Mouse (Mus musculus) forebrain, embryonic 14.5 days (tissue): Measurements from ENCODE around the gene Mplkip. TPM values are rescaled to one million over a fixed set of nuclear protein-coding genes. Genes with fewer than 3 reads are reported as not detected.

ENCODE experiments used
- ATAC-seq: fragments of 200-750 bp; cut with Nextera tagmentation; 2 replicates; pipeline ENCODE4 v1.8.0; 2017; ENCODE audit warnings: mild to moderate bottlenecking, moderate library complexity
- DNase-seq: peaks from one replicate; pipeline ENCODE4 v3.0.0-alpha.2; 2015; ENCODE audit warnings: low spot score
- H3K27ac ChIP-seq: fragments of 300-500 bp; sonication (generic); 2 replicates; pipeline ENCODE4 v1.5.1; 2014; ENCODE audit warnings: low read depth, mild to moderate bottlenecking, control low read depth, low read length, moderate library complexity
- H3K27me3 ChIP-seq: fragments of 300-500 bp; sonication (generic); replicated peaks from 2 replicates; pipeline ENCODE4 v1.6.1; 2014; ENCODE audit warnings: low read length, control low read depth, mixed read lengths; ENCODE audit not compliant: control insufficient read depth, insufficient read depth
- H3K36me3 ChIP-seq: fragments of 300-500 bp; sonication (generic); 2 replicates; pipeline ENCODE4 v1.6.1; 2014; ENCODE audit warnings: low read length, control low read depth; ENCODE audit not compliant: control insufficient read depth, insufficient read depth
- H3K4me1 ChIP-seq: fragments of 300-500 bp; sonication (generic); 2 replicates; pipeline ENCODE4 v1.6.1; 2014; ENCODE audit warnings: antibody characterized with exemption, low read length, control low read depth; ENCODE audit not compliant: control insufficient read depth, insufficient read depth
- H3K4me2 ChIP-seq: fragments of 300-500 bp; sonication (generic); 2 replicates; pipeline ENCODE4 v1.6.1; 2014; ENCODE audit warnings: mild to moderate bottlenecking, control low read depth, low read length
- H3K4me3 ChIP-seq: fragments of 300-500 bp; sonication (generic); 2 replicates; pipeline ENCODE4 v1.5.1; 2014; ENCODE audit warnings: low read depth, low read length, control low read depth
- H3K9ac ChIP-seq: fragments of 300-500 bp; sonication (generic); 2 replicates; pipeline ENCODE4 v1.6.1; 2014; ENCODE audit warnings: mild to moderate bottlenecking, low read length, control low read depth, moderate library complexity
- H3K9me3 ChIP-seq: fragments of 300-500 bp; sonication (generic); replicated peaks from 2 replicates; pipeline ENCODE4 v1.6.1; 2016; ENCODE audit warnings: low read length, control low read depth, mixed read lengths; ENCODE audit not compliant: control insufficient read depth
- WGBS: fragments of 180-500 bp; shearing (Covaris S2); extraction: QIAGEN DNeasy Blood & Tissue Kit; methylation state at CpG from one replicate; pipeline ENCODE4 v1.1.7; 2014; 5-methylcytosine and 5-hydroxymethylcytosine counted together
- polyA plus RNA-seq: library from polyadenylated mRNA; unstranded; fragments of >200 nt; fragmentation: Nextera tagmentation; extraction: Ambion mirVana; gene quantifications from 2 replicates; pipeline ENCODE4 v1.2.1, GENCODE M21; 2014

The Mplkip gene
- 48.3 and 60.0 TPM in 2 replicates for polyA plus RNA-seq

- H3K4me1 ChIP-seq = peaks cover 4% of the 10 kb centered on the region
- DNase-seq = peak; percentile 100
- peak; percentile 99 for ATAC-seq
- peak within 1 kb of the TSS; percentile 84 for H3K27ac ChIP-seq
- H3K27me3 ChIP-seq = no peaks in the 10 kb centered on the region
- H3K9ac ChIP-seq = peak within 1 kb of the TSS; percentile 87
- H3K36me3 ChIP-seq = no peaks in the 10 kb centered on the region
- H3K4me2 ChIP-seq = peak within 1 kb of the TSS; percentile 73
- peak within 1 kb of the TSS; percentile 75 for H3K4me3 ChIP-seq
- H3K9me3 ChIP-seq = no peaks in the 10 kb centered on the region
- whole genome bisulfite sequencing = 2% methylated on average over 65 of the region's 66 CpGs
Observed at GRCm38 (mm10) chr13:17694911-17695699, at the start of gene Mplkip, which contains the start of gene Sugct. TSS of gene Mplkip (plus strand) at chr13:17695192. TSS of gene Sugct (minus strand) at chr13:17695553.

GRCm38 (mm10) chr13:17667380-17667779, 27.6 kb upstream of the Mplkip start:
- DNase-seq (no peak), ATAC-seq (no peak)
- no peaks in the 10 kb centered on the region for H3K4me1 ChIP-seq
- no peaks in the 10 kb centered on the region for H3K27me3 ChIP-seq
- H3K4me3 ChIP-seq = no peak overlapping the region
- no peaks in the 10 kb centered on the region for H3K9me3 ChIP-seq
- no peak overlapping the region for H3K9ac ChIP-seq
- no peak overlapping the region for H3K4me2 ChIP-seq
- no peaks in the 10 kb centered on the region for H3K36me3 ChIP-seq
- no peak overlapping the region for H3K27ac ChIP-seq
- 88% methylated on average over 1 of the region's 1 CpGs for WGBS

- H3K4me3 ChIP-seq = no peak overlapping the region
- H3K4me2 ChIP-seq = no peak overlapping the region
- no peak overlapping the region for H3K27ac ChIP-seq
- no peaks in the 10 kb centered on the region for H3K27me3 ChIP-seq
- no peak overlapping the region for H3K9ac ChIP-seq
- H3K4me1 ChIP-seq = no peaks in the 10 kb centered on the region
- DNase-seq (no peak), ATAC-seq (no peak)
- H3K36me3 ChIP-seq = no peaks in the 10 kb centered on the region
- WGBS = 76% methylated on average over 1 of the region's 1 CpGs
- no peaks in the 10 kb centered on the region for H3K9me3 ChIP-seq
Observed at GRCm38 (mm10) chr13:17671122-17671521, 23.9 kb upstream of the Mplkip start.

GRCm38 (mm10) chr13:17689461-17689860, 5.5 kb upstream of the Mplkip start:
- Histone ChIP-seq H3K9me3 (no peaks in the 10 kb centered on the region), H3K4me3 (no peak overlapping the region), H3K27me3 (no peaks in the 10 kb centered on the region), H3K4me2 (no peak overlapping the region), H3K36me3 (no peaks in the 10 kb centered on the region), H3K4me1 (no peaks in the 10 kb centered on the region), H3K9ac (no peak overlapping the region), H3K27ac (no peak overlapping the region)
- DNase-seq = no peak
- ATAC-seq = no peak

GRCm38 (mm10) chr13:17690686-17691085, 4.3 kb upstream of the Mplkip start:
- ATAC-seq (no peak), DNase-seq (no peak)
- Histone ChIP-seq H3K9ac (no peak overlapping the region), H3K9me3 (no peaks in the 10 kb centered on the region), H3K27ac (no peak overlapping the region), H3K4me3 (no peak overlapping the region), H3K4me1 (no peaks in the 10 kb centered on the region), H3K27me3 (no peaks in the 10 kb centered on the region), H3K36me3 (no peaks in the 10 kb centered on the region), H3K4me2 (no peak overlapping the region)

- Histone ChIP-seq H3K27me3 (no peaks in the 10 kb centered on the region), H3K36me3 (no peaks in the 10 kb centered on the region), H3K9me3 (no peaks in the 10 kb centered on the region), H3K27ac (no peak overlapping the region), H3K4me2 (no peak overlapping the region), H3K4me3 (no peak overlapping the region), H3K4me1 (peaks cover 4% of the 10 kb centered on the region), H3K9ac (no peak overlapping the region)
- 68% methylated on average over 1 of the region's 1 CpGs for WGBS
- DNase-seq = no peak
- ATAC-seq = no peak
Observed at GRCm38 (mm10) chr13:17691436-17691835, 3.6 kb upstream of the Mplkip start.

- Histone ChIP-seq H3K27me3 (no peaks in the 10 kb centered on the region), H3K4me2 (peak overlapping the region; percentile 66; the same call in 1 of the 2 replicates), H3K9me3 (no peaks in the 10 kb centered on the region), H3K36me3 (no peaks in the 10 kb centered on the region), H3K4me3 (no peak overlapping the region), H3K4me1 (peaks cover 4% of the 10 kb centered on the region), H3K9ac (no peak overlapping the region), H3K27ac (no peak overlapping the region)
- DNase-seq = peak; percentile 32
- WGBS = 62% methylated on average over 5 of the region's 5 CpGs
- ATAC-seq = no peak
Observed at GRCm38 (mm10) chr13:17693816-17694215, 1.2 kb upstream of the Mplkip start.

GRCm38 (mm10) chr13:17694414-17694813, 578 bp upstream of the Mplkip start:
- Histone ChIP-seq H3K4me3 (peak overlapping the region; percentile 75), H3K9ac (peak overlapping the region; percentile 63), H3K4me1 (peaks cover 4% of the 10 kb centered on the region), H3K27me3 (no peaks in the 10 kb centered on the region), H3K9me3 (no peaks in the 10 kb centered on the region), H3K36me3 (no peaks in the 10 kb centered on the region), H3K27ac (peak overlapping the region; percentile 74; the same call in 1 of the 2 replicates), H3K4me2 (peak overlapping the region; percentile 66)
- under 1% methylated on average over 12 of the region's 25 CpGs for WGBS
- DNase-seq (peak; percentile 53), ATAC-seq (peak; percentile 76)

- no peak for DNase-seq
- Histone ChIP-seq H3K4me3 (peak overlapping the region; percentile 75), H3K27me3 (no peaks in the 10 kb centered on the region), H3K9me3 (no peaks in the 10 kb centered on the region), H3K36me3 (no peaks in the 10 kb centered on the region), H3K27ac (peak overlapping the region; percentile 84; the same call in 1 of the 2 replicates), H3K4me2 (peak overlapping the region; percentile 73), H3K9ac (peak overlapping the region; percentile 87), H3K4me1 (peaks cover 4% of the 10 kb centered on the region)
- ATAC-seq = no peak
- 19% methylated on average over 7 of the region's 7 CpGs for WGBS
Observed at GRCm38 (mm10) chr13:17695898-17696580, 1.0 kb downstream of the Mplkip start.
